Mouse (Mus musculus) intestine, postnatal 0 days (tissue): ENCODE measurements around the gene Pde10a. TPM values are rescaled to one million over a fixed set of nuclear protein-coding genes. Genes with fewer than 3 reads are reported as not detected.

Experiments used
- ATAC-seq: fragments of 200-750 bp; cut with Nextera tagmentation; 2 replicates; pipeline ENCODE4 v1.8.0; 2017; ENCODE audit warnings: mild to moderate bottlenecking, moderate TSS enrichment, moderate library complexity
- H3K27ac ChIP-seq: fragments of 300-500 bp; sonication (generic); 2 replicates; pipeline ENCODE4 v1.5.1; 2014; ENCODE audit warnings: mild to moderate bottlenecking, low read depth, low read length, moderate library complexity
- H3K27me3 ChIP-seq: fragments of 300-500 bp; sonication (generic); replicated peaks from 2 replicates; pipeline ENCODE4 v1.6.1; 2014; ENCODE audit warnings: low read length, mixed read lengths; ENCODE audit not compliant: control insufficient read depth, insufficient read depth
- H3K36me3 ChIP-seq: fragments of 300-500 bp; sonication (generic); 2 replicates; pipeline ENCODE4 v1.6.1; 2014; ENCODE audit warnings: mild to moderate bottlenecking, moderate library complexity; ENCODE audit not compliant: control insufficient read depth, insufficient read depth
- H3K4me1 ChIP-seq: fragments of 300-500 bp; sonication (generic); replicated peaks from 2 replicates; pipeline ENCODE4 v1.6.1; 2014; ENCODE audit warnings: antibody characterized with exemption, low read length, mixed read lengths; ENCODE audit not compliant: control insufficient read depth, insufficient read depth
- H3K4me2 ChIP-seq: fragments of 300-500 bp; sonication (generic); replicated peaks from 2 replicates; pipeline ENCODE4 v1.6.1; 2014; ENCODE audit warnings: low read depth, mild to moderate bottlenecking, moderate library complexity
- H3K4me3 ChIP-seq: fragments of 300-500 bp; sonication (generic); 2 replicates; pipeline ENCODE4 v1.5.1; 2014; ENCODE audit warnings: low read depth, low read length
- H3K9ac ChIP-seq: fragments of 300-500 bp; sonication (generic); 2 replicates; pipeline ENCODE4 v1.6.1; 2014; ENCODE audit warnings: mild to moderate bottlenecking, low read depth, low read length
- H3K9me3 ChIP-seq: fragments of 300-500 bp; sonication (generic); 2 replicates; pipeline ENCODE4 v1.6.1; 2016; ENCODE audit warnings: mixed run types; ENCODE audit not compliant: control insufficient read depth
- CTCF ChIP-seq: sonication (generic); IDR thresholded peaks from 2 replicates; pipeline ENCODE4 v1.5.1; 2016; ENCODE audit warnings: low read depth, mild to moderate bottlenecking, control low read depth, antibody characterized with exemption, moderate library complexity
- WGBS: fragments of 180-500 bp; shearing (Covaris S2); extraction: QIAGEN DNeasy Blood & Tissue Kit; methylation state at CpG from one replicate; pipeline ENCODE4 v1.1.7; 2014; 5-methylcytosine and 5-hydroxymethylcytosine counted together
- polyA plus RNA-seq: library from polyadenylated mRNA; unstranded; fragments of >200 nt; fragmentation: Nextera tagmentation; extraction: Ambion mirVana; gene quantifications from 2 replicates; pipeline ENCODE4 v1.2.1, GENCODE M21; 2015

Gene Pde10a
- polyA plus RNA-seq, 1 experiment from 2014 or later: 0.47 TPM

DNA sequence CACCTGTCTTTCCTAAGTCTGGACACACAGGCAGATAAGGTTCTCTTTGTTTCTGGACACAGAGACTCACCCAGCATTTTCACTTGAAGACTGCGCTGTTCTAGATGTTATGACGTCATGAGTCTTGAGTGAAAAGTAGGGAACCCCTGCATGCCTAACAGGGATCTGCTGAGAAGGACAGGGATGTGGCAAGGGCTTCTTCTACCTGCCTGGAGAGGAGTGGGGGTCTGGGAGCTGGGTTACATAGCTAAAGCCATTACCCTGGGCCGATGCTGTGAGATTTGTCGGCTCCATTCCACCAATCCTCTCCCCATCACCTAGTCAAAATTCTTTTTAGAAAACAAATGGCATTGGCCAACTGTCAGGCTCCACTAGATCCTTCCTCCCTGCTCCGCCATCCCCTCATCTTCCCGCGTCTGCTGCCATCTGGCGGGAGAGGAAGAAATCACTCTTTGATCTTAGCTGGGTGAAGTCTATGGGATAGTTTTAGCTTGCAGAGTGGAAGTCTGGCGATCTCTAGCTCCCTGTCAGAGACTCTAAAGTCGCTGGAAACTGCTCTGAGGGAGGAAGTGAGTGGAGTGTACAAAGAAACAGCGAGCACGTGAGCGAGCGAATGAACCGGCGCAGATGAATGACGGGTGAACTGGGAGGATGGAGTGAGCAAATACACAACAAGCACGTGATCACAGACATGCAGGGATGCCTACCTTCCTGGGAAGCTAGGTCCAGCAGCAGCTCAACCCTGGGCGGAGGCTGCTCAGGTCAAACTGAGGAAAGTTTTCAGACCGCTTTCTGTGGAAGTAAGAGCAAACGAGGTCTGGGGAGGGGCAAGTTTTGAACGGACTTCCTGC lies 67.5 kb downstream of the Pde10a start:
- Histone ChIP-seq H3K36me3 (no peaks in the 10 kb centered on the region), H3K4me3 (no peak overlapping the region), H3K4me1 (no peaks in the 10 kb centered on the region), H3K4me2 (peak overlapping the region; percentile 40; the same call in 1 of the 2 replicates), H3K27me3 (0 out of 2 replicates have a peak, but pooled peaks cover 3% of the 10 kb centered on the region), H3K9me3 (no peaks in the 10 kb centered on the region), H3K9ac (no peak overlapping the region), H3K27ac (no peak overlapping the region)
- peak; percentile 91 for TF ChIP-seq CTCF
- ATAC-seq: no peak; the same call in 1 of the 2 replicates
- WGBS: 11% methylated on average over 22 of the region's 22 CpGs

DNA sequence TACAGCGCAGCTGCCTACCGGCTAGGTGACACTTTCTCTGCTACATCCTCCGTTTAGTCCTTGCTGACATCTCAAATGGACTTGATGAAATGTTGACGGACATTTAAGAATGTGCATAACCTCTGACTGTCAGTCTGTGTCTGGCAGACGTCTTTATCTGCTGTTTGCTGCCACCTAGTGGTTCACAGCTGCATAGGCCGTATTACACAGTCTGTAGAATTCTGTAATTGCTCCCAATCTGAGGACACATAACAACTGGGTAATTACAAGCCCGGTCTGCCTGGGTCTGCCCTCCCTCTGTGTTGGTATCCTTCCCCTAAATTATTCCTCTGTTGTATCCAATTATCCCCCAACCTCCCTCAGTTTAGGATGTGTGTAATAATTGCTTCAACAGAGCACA lies 72.6 kb downstream of the Pde10a start:
- 10% methylated on average over 7 of the region's 7 CpGs for WGBS
- no peak for ATAC-seq
- TF ChIP-seq CTCF: peak; percentile 92
- no peak overlapping the region for H3K4me3 ChIP-seq
- H3K4me1 ChIP-seq: no peaks in the 10 kb centered on the region
- H3K9me3 ChIP-seq: no peaks in the 10 kb centered on the region
- no peak overlapping the region for H3K27ac ChIP-seq
- no peak overlapping the region for H3K4me2 ChIP-seq
- H3K9ac ChIP-seq: no peak overlapping the region
- H3K36me3 ChIP-seq: no peaks in the 10 kb centered on the region
- 0 out of 2 replicates have a peak, but pooled peaks cover 3% of the 10 kb centered on the region for H3K27me3 ChIP-seq

DNA sequence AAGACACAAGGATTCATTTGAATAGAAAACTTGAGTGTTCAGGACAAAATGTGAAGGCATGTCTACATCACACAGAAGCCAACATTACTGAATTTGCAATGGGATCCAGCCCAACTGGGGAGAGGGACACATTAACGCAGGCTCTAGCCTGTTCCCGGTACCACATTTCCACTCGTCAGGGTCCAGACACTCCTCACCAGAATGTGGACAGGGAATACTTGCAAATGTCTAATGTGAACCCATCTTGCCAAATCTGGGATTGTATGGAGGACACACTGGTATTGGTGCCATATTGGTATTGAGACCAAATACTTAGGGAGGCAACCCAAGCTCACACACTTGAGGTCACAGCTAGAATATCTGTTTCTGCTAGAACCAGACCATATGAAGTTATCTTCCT lies 77.8 kb downstream of the Pde10a start:
- TF ChIP-seq CTCF: no peak
- Histone ChIP-seq H3K4me1 (no peaks in the 10 kb centered on the region), H3K36me3 (no peaks in the 10 kb centered on the region), H3K9ac (no peak overlapping the region), H3K27ac (no peak overlapping the region), H3K4me2 (no peak overlapping the region), H3K9me3 (no peaks in the 10 kb centered on the region), H3K27me3 (no peaks in the 10 kb centered on the region), H3K4me3 (no peak overlapping the region)
- 87% methylated on average over 3 of the region's 3 CpGs for WGBS
- ATAC-seq: no peak

DNA sequence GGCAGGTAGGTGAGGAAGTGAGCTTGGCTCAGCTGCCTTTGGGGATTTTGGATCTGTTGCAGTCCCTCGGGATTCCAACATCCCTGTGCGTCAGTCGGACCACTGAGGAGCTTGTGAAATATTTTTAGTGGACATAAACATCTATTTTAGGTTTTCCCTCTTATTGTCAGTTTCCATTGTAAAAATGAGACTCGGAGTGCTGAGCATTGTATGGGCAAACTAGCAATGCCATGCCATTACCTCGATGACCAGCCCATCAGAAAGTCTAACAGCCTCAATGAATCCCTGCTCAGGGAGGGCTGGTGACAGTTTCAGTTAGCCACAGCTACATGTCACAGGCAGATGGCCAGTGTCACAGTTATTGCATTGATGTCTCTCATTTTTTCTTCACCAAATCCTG lies 80.7 kb downstream of the Pde10a start:
- no peak overlapping the region for H3K4me2 ChIP-seq
- WGBS: 82% methylated on average over 5 of the region's 5 CpGs
- no peaks in the 10 kb centered on the region for H3K27me3 ChIP-seq
- no peak overlapping the region for H3K9ac ChIP-seq
- no peaks in the 10 kb centered on the region for H3K9me3 ChIP-seq
- ATAC-seq: no peak
- no peaks in the 10 kb centered on the region for H3K36me3 ChIP-seq
- H3K4me3 ChIP-seq: no peak overlapping the region
- H3K4me1 ChIP-seq: no peaks in the 10 kb centered on the region
- H3K27ac ChIP-seq: no peak overlapping the region
- TF ChIP-seq CTCF: no peak

DNA sequence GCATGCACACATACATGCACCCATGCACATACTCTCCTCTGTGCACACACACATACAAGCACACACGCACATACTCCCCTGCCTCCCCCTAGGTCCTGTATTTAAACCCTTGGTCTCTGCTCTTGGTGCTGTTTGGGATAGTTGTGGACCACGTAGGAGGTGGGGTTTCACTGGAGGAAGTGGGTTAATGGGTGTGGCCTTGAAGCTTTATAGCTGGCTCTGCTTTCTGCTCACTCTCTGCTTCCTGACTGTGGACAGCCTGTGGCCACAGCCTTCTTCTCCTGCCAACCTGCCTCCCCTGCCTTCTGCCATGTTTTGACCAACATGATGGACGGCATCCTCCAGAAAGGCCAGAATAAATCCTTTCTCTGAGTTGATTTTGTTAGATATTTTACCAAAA lies 81.5 kb downstream of the Pde10a start:
- no peak overlapping the region for H3K4me3 ChIP-seq
- H3K27ac ChIP-seq: no peak overlapping the region
- TF ChIP-seq CTCF: no peak
- H3K27me3 ChIP-seq: no peaks in the 10 kb centered on the region
- H3K4me1 ChIP-seq: no peaks in the 10 kb centered on the region
- no peak for ATAC-seq
- H3K36me3 ChIP-seq: no peaks in the 10 kb centered on the region
- 64% methylated on average over 3 of the region's 3 CpGs for WGBS
- H3K9me3 ChIP-seq: no peaks in the 10 kb centered on the region
- no peak overlapping the region for H3K9ac ChIP-seq
- no peak overlapping the region for H3K4me2 ChIP-seq

DNA sequence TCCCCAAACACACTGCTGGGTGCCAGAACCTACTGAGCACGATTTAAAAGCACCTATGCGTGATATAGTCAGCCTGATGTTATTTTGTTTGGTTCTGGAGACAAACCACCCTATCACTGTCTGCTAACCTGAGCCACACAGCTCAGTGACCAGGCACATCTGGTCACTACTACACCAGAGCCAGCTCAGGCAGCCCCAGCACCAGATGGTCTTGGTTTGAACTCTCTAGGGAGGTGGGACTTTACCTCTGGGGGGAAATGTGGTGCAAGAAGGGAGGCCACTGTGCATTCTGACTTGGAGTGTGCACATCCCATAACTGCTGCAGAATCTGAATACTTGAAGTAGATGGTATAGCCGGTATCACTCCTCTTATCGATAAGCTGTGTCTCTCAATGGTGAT lies 86.7 kb downstream of the Pde10a start:
- Histone ChIP-seq H3K9me3 (no peaks in the 10 kb centered on the region), H3K4me2 (no peak overlapping the region), H3K4me1 (no peaks in the 10 kb centered on the region), H3K27ac (no peak overlapping the region), H3K36me3 (no peaks in the 10 kb centered on the region), H3K27me3 (no peaks in the 10 kb centered on the region), H3K9ac (no peak overlapping the region), H3K4me3 (no peak overlapping the region)
- 72% methylated on average over 4 of the region's 4 CpGs for WGBS
- no peak for ATAC-seq
- no peak for TF ChIP-seq CTCF
